Mouse (Mus musculus) liver, adult 2 months (tissue): Measurements from ENCODE around the gene Il17a. TPM values are rescaled to one million over a fixed set of nuclear protein-coding genes. Genes with fewer than 3 reads are reported as not detected.

Experiments
- DNase-seq: peaks from one replicate; pipeline ENCODE4 v3.0.0-alpha.2; 2011; ENCODE audit warnings: low read depth, low spot score; ENCODE audit errors: extremely low read depth
- H3K27ac ChIP-seq: fragments of 200-500 bp; replicated peaks from 2 replicates; pipeline ENCODE4 v1.5.1; 2012; ENCODE audit warnings: low read depth, mild to moderate bottlenecking, control low read depth, inconsistent platforms, low read length; ENCODE audit not compliant: insufficient read depth
- H3K27me3 ChIP-seq: fragments of 200-500 bp; 2 replicates; pipeline ENCODE4 v1.6.1; 2012; ENCODE audit warnings: mild to moderate bottlenecking, moderate library complexity, low read length, inconsistent platforms; ENCODE audit not compliant: control insufficient read depth, insufficient read depth
- H3K36me3 ChIP-seq: fragments of 200-500 bp; 2 replicates; pipeline ENCODE4 v1.6.1; 2012; ENCODE audit warnings: low read length, inconsistent platforms; ENCODE audit not compliant: control insufficient read depth, insufficient read depth
- H3K4me1 ChIP-seq: fragments of 200-500 bp; 2 replicates; pipeline ENCODE4 v1.6.1; 2011; ENCODE audit warnings: low read length; ENCODE audit not compliant: control insufficient read depth, insufficient read depth
- H3K4me3 ChIP-seq: fragments of 200-500 bp; 2 replicates; pipeline ENCODE4 v1.5.1; 2011; ENCODE audit warnings: low read depth, mild to moderate bottlenecking, control low read depth, low read length, moderate library complexity; ENCODE audit not compliant: insufficient read depth
- H3K79me2 ChIP-seq: fragments of 200-500 bp; 2 replicates; pipeline ENCODE4 v1.6.1; 2012; ENCODE audit warnings: inconsistent platforms, mild to moderate bottlenecking, low read length, moderate library complexity; ENCODE audit not compliant: control insufficient read depth, insufficient read depth
- H3K9ac ChIP-seq: fragments of 200-500 bp; 2 replicates; pipeline ENCODE4 v1.6.1; 2012; ENCODE audit warnings: low read depth, mild to moderate bottlenecking, control low read depth, inconsistent platforms, low read length
- CTCF ChIP-seq: fragments of 200-500 bp; IDR thresholded peaks from 2 replicates; pipeline ENCODE4 v1.5.1; 2011; ENCODE audit warnings: low read depth, low read length, control low read depth
- POLR2A ChIP-seq: fragments of 200-500 bp; IDR thresholded peaks from 2 replicates; pipeline ENCODE4 v1.6.1; 2011; ENCODE audit warnings: low read length, control low read depth; ENCODE audit not compliant: insufficient read depth; ENCODE audit errors: extremely low read depth
- WGBS: fragments of 180-500 bp; shearing (Covaris S2); methylation state at CpG from one replicate; pipeline ENCODE4 v1.1.7; 2018; 5-methylcytosine and 5-hydroxymethylcytosine counted together
- polyA plus RNA-seq: library from polyadenylated mRNA; depleted of rRNA; stranded (reverse); fragments of >200 nt; gene quantifications from 2 replicates; pipeline ENCODE4 v1.2.3, GENCODE M21; 2012
- total RNA-seq: library from RNA; depleted of rRNA; stranded (reverse); fragments of >200 nt; gene quantifications from 2 replicates; pipeline ENCODE4 v1.2.3, GENCODE M21; 2014

Il17a gene
- total and polyA plus RNA-seq, 2 experiments, result not detected

- H3K4me1 ChIP-seq, result no peaks in the 10 kb centered on the region
- H3K27me3 ChIP-seq, result no peaks in the 10 kb centered on the region
- no peak for TF ChIP-seq POLR2A
- no peak for TF ChIP-seq CTCF
- no peak overlapping the region for H3K9ac ChIP-seq
- no peak overlapping the region for H3K27ac ChIP-seq
- no peaks in the 10 kb centered on the region for H3K79me2 ChIP-seq
- DNase-seq, result no peak
- no peak overlapping the region for H3K4me3 ChIP-seq
- no peaks in the 10 kb centered on the region for H3K36me3 ChIP-seq
- WGBS, result 86% methylated on average over 4 of the region's 4 CpGs
These were observed 44.8 kb upstream of the Il17a start for GRCm38 (mm10) chr1:20685907-20686306.

GRCm38 (mm10) chr1:20691336-20691735 lies 39.4 kb upstream of the Il17a start:
- no peaks in the 10 kb centered on the region for H3K27me3 ChIP-seq
- WGBS, result 96% methylated on average over 8 of the region's 8 CpGs
- H3K79me2 ChIP-seq, result no peaks in the 10 kb centered on the region
- H3K9ac ChIP-seq, result no peak overlapping the region
- H3K4me3 ChIP-seq, result no peak overlapping the region
- DNase-seq, result no peak
- H3K36me3 ChIP-seq, result no peaks in the 10 kb centered on the region
- TF ChIP-seq POLR2A, result no peak
- no peak for TF ChIP-seq CTCF
- no peak overlapping the region for H3K27ac ChIP-seq
- no peaks in the 10 kb centered on the region for H3K4me1 ChIP-seq

- Histone ChIP-seq H3K27me3 (no peaks in the 10 kb centered on the region), H3K4me3 (no peak overlapping the region), H3K9ac (no peak overlapping the region), H3K36me3 (no peaks in the 10 kb centered on the region), H3K4me1 (no peaks in the 10 kb centered on the region), H3K27ac (no peak overlapping the region), H3K79me2 (no peaks in the 10 kb centered on the region)
- TF ChIP-seq POLR2A (no peak), CTCF (no peak)
- 83% methylated on average over 6 of the region's 6 CpGs for WGBS
- DNase-seq, result no peak
These were observed 36.9 kb upstream of the Il17a start for GRCm38 (mm10) chr1:20693634-20694313.

GRCm38 (mm10) chr1:20700011-20700410 lies 30.7 kb upstream of the Il17a start:
- peak; percentile 6 for DNase-seq
- H3K4me1 ChIP-seq, result no peaks in the 10 kb centered on the region
- no peak overlapping the region for H3K27ac ChIP-seq

GRCm38 (mm10) chr1:20736572-20736971 lies 5.9 kb downstream of the Il17a start:
- Histone ChIP-seq H3K27ac (no peak overlapping the region), H3K9ac (no peak overlapping the region), H3K4me3 (no peak overlapping the region), H3K36me3 (no peaks in the 10 kb centered on the region), H3K4me1 (no peaks in the 10 kb centered on the region), H3K27me3 (no peaks in the 10 kb centered on the region), H3K79me2 (no peaks in the 10 kb centered on the region)
- WGBS, result 84% methylated on average over 4 of the region's 4 CpGs
- TF ChIP-seq POLR2A (no peak), CTCF (no peak)
- DNase-seq, result no peak

More at GRCm38 (mm10) chr1:20700011-20700410, 30.7 kb upstream of the Il17a start:
- Histone ChIP-seq H3K27me3 (no peaks in the 10 kb centered on the region), H3K9ac (no peak overlapping the region), H3K4me3 (no peak overlapping the region), H3K79me2 (no peaks in the 10 kb centered on the region), H3K36me3 (no peaks in the 10 kb centered on the region)
- 74% methylated on average over 3 of the region's 3 CpGs for WGBS
- TF ChIP-seq CTCF, result no peak
- TF ChIP-seq POLR2A, result no peak

GRCm38 (mm10) chr1:20738483-20738882 lies 7.8 kb downstream of the Il17a start:
- no peak overlapping the region for H3K27ac ChIP-seq
- no peaks in the 10 kb centered on the region for H3K79me2 ChIP-seq
- H3K9ac ChIP-seq, result no peak overlapping the region
- H3K4me3 ChIP-seq, result no peak overlapping the region
- WGBS, result 84% methylated on average over 2 of the region's 2 CpGs
- H3K27me3 ChIP-seq, result no peaks in the 10 kb centered on the region
- TF ChIP-seq POLR2A (no peak), CTCF (no peak)
- no peaks in the 10 kb centered on the region for H3K36me3 ChIP-seq
- DNase-seq, result peak; percentile 8
- no peaks in the 10 kb centered on the region for H3K4me1 ChIP-seq
